Mouse (Mus musculus) midbrain, embryonic 14.5 days (tissue): ENCODE measurements at regions not wholly inside any gene's neighbourhood (a gene's known extent, or its start where the extent isn't known, plus 50 kb on each side); places are given as distances from the start of the nearest gene placed in this dataset.

ENCODE experiments used
- ATAC-seq: fragments of 200-750 bp; cut with Nextera tagmentation; 2 replicates; pipeline ENCODE4 v1.8.0; 2017; ENCODE audit warnings: moderate number of reproducible peaks, moderate library complexity; ENCODE audit not compliant: low FRiP score, low TSS enrichment
- DNase-seq: peaks from one replicate; pipeline ENCODE4 v3.0.0-alpha.2; 2015
- H3K27ac ChIP-seq: fragments of 300-500 bp; sonication (generic); replicated peaks from 2 replicates; pipeline ENCODE4 v1.5.1; 2014; ENCODE audit warnings: mild to moderate bottlenecking, low read depth, low read length, moderate library complexity
- H3K27me3 ChIP-seq: fragments of 300-500 bp; sonication (generic); 2 replicates; pipeline ENCODE4 v1.6.1; 2014; ENCODE audit warnings: low read length, control low read depth, mixed read lengths; ENCODE audit not compliant: control insufficient read depth, insufficient read depth
- H3K36me3 ChIP-seq: fragments of 300-500 bp; sonication (generic); 2 replicates; pipeline ENCODE4 v1.6.1; 2014; ENCODE audit warnings: low read length, control low read depth; ENCODE audit not compliant: control insufficient read depth, insufficient read depth
- H3K4me1 ChIP-seq: fragments of 300-500 bp; sonication (generic); 2 replicates; pipeline ENCODE4 v1.6.1; 2014; ENCODE audit warnings: mild to moderate bottlenecking, antibody characterized with exemption, low read length, control low read depth; ENCODE audit not compliant: control insufficient read depth, insufficient read depth
- H3K4me2 ChIP-seq: fragments of 300-500 bp; sonication (generic); 2 replicates; pipeline ENCODE4 v1.6.1; 2014; ENCODE audit warnings: mild to moderate bottlenecking, low read length, moderate library complexity
- H3K4me3 ChIP-seq: fragments of 300-500 bp; sonication (generic); replicated peaks from 2 replicates; pipeline ENCODE4 v1.5.1; 2014; ENCODE audit warnings: low read depth, low read length
- H3K9ac ChIP-seq: fragments of 300-500 bp; sonication (generic); replicated peaks from 2 replicates; pipeline ENCODE4 v1.6.1; 2014; ENCODE audit warnings: mild to moderate bottlenecking, low read length, moderate library complexity
- H3K9me3 ChIP-seq: fragments of 300-500 bp; sonication (generic); 2 replicates; pipeline ENCODE4 v1.6.1; 2016; ENCODE audit warnings: low read length, control low read depth, mixed read lengths; ENCODE audit not compliant: control insufficient read depth
- WGBS: fragments of 180-500 bp; shearing (Covaris S2); extraction: QIAGEN DNeasy Blood & Tissue Kit; methylation state at CpG from one replicate; pipeline ENCODE4 v1.1.7; 2014; 5-methylcytosine and 5-hydroxymethylcytosine counted together

DNA sequence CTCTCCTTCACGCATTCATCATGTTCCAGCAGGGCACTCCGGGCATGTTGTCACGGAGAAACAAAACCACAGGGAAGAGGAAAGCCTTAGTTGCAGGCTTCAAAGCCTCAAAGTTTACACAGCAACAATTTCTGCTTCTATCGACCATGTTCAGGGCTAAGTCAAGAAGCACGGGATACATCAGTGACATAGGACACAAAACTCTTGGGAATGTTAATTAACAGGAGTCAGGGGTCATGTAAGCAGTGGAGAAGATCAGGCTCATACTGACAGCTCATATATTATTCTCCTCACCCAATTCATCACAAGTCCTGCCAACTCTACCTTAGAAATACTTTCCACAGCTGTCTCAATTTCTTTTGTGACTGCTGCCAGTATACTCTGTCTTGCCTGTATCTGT is 133.0 kb upstream of the Btbd3 start:
- Histone ChIP-seq H3K9me3 (peaks cover 3% of the 10 kb centered on the region; the same call in 1 of the 2 replicates), H3K9ac (no peak overlapping the region), H3K4me3 (no peak overlapping the region), H3K4me1 (no peaks in the 10 kb centered on the region), H3K27ac (no peak overlapping the region), H3K27me3 (no peaks in the 10 kb centered on the region), H3K4me2 (no peak overlapping the region), H3K36me3 (no peaks in the 10 kb centered on the region)
- 53% methylated on average over 5 of the region's 5 CpGs for WGBS
- no peak for DNase-seq
- ATAC-seq = no peak

- DNase-seq = peak; percentile 28
- peaks cover 5% of the 10 kb centered on the region; the same call in 1 of the 2 replicates for H3K9me3 ChIP-seq
- 51% methylated on average over 1 of the region's 1 CpGs for WGBS
Observed at GRCm38 (mm10) chr2:138120868-138121267, 135.5 kb upstream of the Btbd3 start.

GRCm38 (mm10) chr2:138120131-138120530 is 136.2 kb upstream of the Btbd3 start:
- Histone ChIP-seq H3K4me1 (no peaks in the 10 kb centered on the region), H3K27ac (no peak overlapping the region), H3K9ac (no peak overlapping the region), H3K4me2 (no peak overlapping the region), H3K36me3 (no peaks in the 10 kb centered on the region), H3K9me3 (peaks cover 5% of the 10 kb centered on the region; the same call in 1 of the 2 replicates), H3K27me3 (no peaks in the 10 kb centered on the region), H3K4me3 (no peak overlapping the region)
- no peak for DNase-seq
- 90% methylated on average over 2 of the region's 2 CpGs for WGBS
- no peak for ATAC-seq

More at GRCm38 (mm10) chr2:138120868-138121267, 135.5 kb upstream of the Btbd3 start:
- H3K36me3 ChIP-seq = no peaks in the 10 kb centered on the region
- no peaks in the 10 kb centered on the region for H3K4me1 ChIP-seq
- ATAC-seq = no peak
- H3K4me2 ChIP-seq = no peak overlapping the region
- H3K27ac ChIP-seq = no peak overlapping the region
- H3K4me3 ChIP-seq = no peak overlapping the region
- H3K27me3 ChIP-seq = no peaks in the 10 kb centered on the region
- H3K9ac ChIP-seq = no peak overlapping the region

DNA sequence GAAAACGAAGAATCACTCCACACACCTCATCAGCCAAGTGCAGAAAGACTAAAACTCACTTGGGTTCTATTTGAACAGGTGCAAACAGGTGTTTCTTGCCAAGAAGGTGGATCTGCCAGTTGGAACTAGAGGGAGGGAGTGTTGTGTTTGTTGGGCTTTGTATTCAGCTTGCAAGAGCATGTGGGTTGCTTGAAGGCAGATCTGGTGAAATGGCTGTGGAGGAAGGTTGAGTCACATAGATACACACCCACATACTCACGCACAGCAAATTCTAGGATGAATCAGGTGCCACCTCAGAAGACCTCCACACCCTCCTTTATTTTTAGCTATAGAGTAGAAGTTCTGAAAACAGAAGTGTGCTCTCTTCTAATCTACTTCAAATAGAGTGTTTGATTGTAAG is 156.6 kb upstream of the Btbd3 start:
- ATAC-seq (no peak), DNase-seq (no peak)
- Histone ChIP-seq H3K9ac (no peak overlapping the region), H3K27me3 (no peaks in the 10 kb centered on the region), H3K4me3 (no peak overlapping the region), H3K27ac (no peak overlapping the region), H3K9me3 (no peaks in the 10 kb centered on the region), H3K36me3 (no peaks in the 10 kb centered on the region), H3K4me1 (no peaks in the 10 kb centered on the region), H3K4me2 (no peak overlapping the region)
- 88% methylated on average over 2 of the region's 2 CpGs for WGBS

GRCm38 (mm10) chr2:138085390-138085789 is 171.0 kb upstream of the Btbd3 start:
- Histone ChIP-seq H3K4me3 (no peak overlapping the region), H3K27ac (no peak overlapping the region), H3K4me2 (no peak overlapping the region), H3K36me3 (no peaks in the 10 kb centered on the region), H3K9me3 (no peaks in the 10 kb centered on the region), H3K4me1 (no peaks in the 10 kb centered on the region), H3K27me3 (no peaks in the 10 kb centered on the region), H3K9ac (no peak overlapping the region)
- ATAC-seq (no peak), DNase-seq (no peak)
- 88% methylated on average over 6 of the region's 6 CpGs for WGBS

DNA sequence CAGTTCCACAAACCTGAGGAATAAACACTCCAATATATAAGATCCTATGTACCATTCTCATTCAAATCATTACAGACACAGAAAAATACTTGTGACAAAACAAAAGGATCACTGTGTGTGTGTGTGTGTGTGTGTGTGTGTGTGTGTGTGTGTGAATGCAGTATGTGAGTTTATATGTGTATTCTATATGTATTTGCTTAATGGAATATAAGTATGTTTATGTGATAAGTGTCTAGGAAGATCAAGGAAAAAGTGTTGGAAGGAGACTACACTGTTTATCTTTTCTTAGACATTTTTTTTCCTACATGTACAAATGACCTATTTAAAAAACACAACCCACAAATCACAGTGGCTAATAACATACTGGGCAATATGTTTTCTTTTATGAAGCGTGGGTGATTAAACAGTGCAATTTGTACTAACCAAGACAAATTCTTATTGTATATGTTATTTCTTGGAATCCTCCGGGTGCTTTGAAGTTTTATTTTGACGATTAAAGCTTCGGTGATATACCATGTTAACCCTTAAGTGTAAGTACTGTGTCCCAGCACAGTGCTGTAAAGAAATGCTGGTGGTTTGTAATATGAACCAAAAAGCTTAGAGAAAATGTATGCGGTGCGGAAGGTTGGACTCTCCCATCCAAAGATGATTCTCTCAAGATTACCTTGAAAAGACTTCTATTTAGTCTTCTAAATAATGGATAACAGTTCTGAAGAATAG is 171.6 kb upstream of the Btbd3 start:
- Histone ChIP-seq H3K9ac (no peak overlapping the region), H3K27ac (no peak overlapping the region), H3K4me1 (no peaks in the 10 kb centered on the region), H3K9me3 (no peaks in the 10 kb centered on the region), H3K4me3 (no peak overlapping the region), H3K4me2 (no peak overlapping the region), H3K27me3 (no peaks in the 10 kb centered on the region), H3K36me3 (no peaks in the 10 kb centered on the region)
- WGBS = 89% methylated on average over 6 of the region's 6 CpGs
- DNase-seq (no peak), ATAC-seq (no peak)

- Histone ChIP-seq H3K27me3 (no peaks in the 10 kb centered on the region), H3K9me3 (no peaks in the 10 kb centered on the region), H3K4me1 (no peaks in the 10 kb centered on the region), H3K36me3 (no peaks in the 10 kb centered on the region), H3K4me2 (no peak overlapping the region), H3K9ac (no peak overlapping the region), H3K4me3 (no peak overlapping the region), H3K27ac (no peak overlapping the region)
- DNase-seq (no peak), ATAC-seq (no peak)
- WGBS = 66% methylated on average over 6 of the region's 6 CpGs
Observed at GRCm38 (mm10) chr2:138074020-138074613, 182.2 kb upstream of the Btbd3 start.

GRCm38 (mm10) chr2:138072165-138072728 is 184.1 kb upstream of the Btbd3 start:
- WGBS = 10% methylated on average over 6 of the region's 6 CpGs

GRCm38 (mm10) chr2:138053081-138053480 is 203.3 kb upstream of the Btbd3 start:
- ATAC-seq = no peak
- H3K9me3 ChIP-seq = no peaks in the 10 kb centered on the region
- H3K4me2 ChIP-seq = no peak overlapping the region
- H3K27ac ChIP-seq = no peak overlapping the region
- no peak for DNase-seq
- WGBS = 87% methylated on average over 4 of the region's 4 CpGs
- no peaks in the 10 kb centered on the region for H3K4me1 ChIP-seq
- H3K36me3 ChIP-seq = no peaks in the 10 kb centered on the region
- no peaks in the 10 kb centered on the region for H3K27me3 ChIP-seq
- H3K9ac ChIP-seq = no peak overlapping the region
- no peak overlapping the region for H3K4me3 ChIP-seq

More at GRCm38 (mm10) chr2:138072165-138072728, 184.1 kb upstream of the Btbd3 start:
- Histone ChIP-seq H3K4me1 (no peaks in the 10 kb centered on the region), H3K9ac (no peak overlapping the region), H3K36me3 (no peaks in the 10 kb centered on the region), H3K4me2 (no peak overlapping the region), H3K9me3 (no peaks in the 10 kb centered on the region), H3K27me3 (no peaks in the 10 kb centered on the region), H3K4me3 (no peak overlapping the region), H3K27ac (no peak overlapping the region)
- ATAC-seq (no peak), DNase-seq (peak; percentile 19)
